Mouse (Mus musculus): ENCODE results near the gene Pgm2l1. TPM values are rescaled to one million over a fixed set of nuclear protein-coding genes. Genes with fewer than 3 reads are reported as not detected.

Pgm2l1 gene
- polyA plus RNA-seq, 1 experiment from 2014 or later: 0.96 TPM

DNA sequence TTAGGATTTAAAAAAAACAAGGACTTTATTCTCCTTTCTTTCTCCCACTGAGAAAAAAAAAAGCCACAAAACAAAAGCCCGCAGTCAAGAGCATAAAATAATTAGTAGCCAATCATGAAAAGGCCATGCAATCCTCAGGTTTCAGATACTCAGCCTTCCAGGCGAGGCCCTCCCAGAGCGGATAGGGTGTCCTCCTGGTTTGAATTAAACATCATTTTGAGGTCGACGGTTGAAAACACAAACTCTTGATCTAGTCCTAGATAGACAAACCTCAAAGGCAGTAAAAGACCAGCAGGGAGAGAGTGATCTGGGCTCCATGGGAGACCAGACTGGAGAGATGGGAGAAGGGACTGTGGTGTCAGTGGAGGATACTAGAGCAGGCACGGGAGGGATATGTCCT is 22.3 kb upstream of the Pgm2l1 start:
- 74% methylated on average over 6 of the region's 6 CpGs for WGBS (ENCODE audit: insufficient replicate concordance)
- no peaks in the 10 kb centered on the region for H3K9me3 ChIP-seq (ENCODE audit: low read length)
- no peaks in the 10 kb centered on the region for H3K36me3 ChIP-seq (replicated peaks; ENCODE audit: insufficient read depth, low read length)
- no peak for DNase-seq
- TF ChIP-seq CTCF (IDR thresholded peaks at IDR 0.05; ENCODE audit: low read depth) (no peak), EP300 (IDR thresholded peaks at IDR 0.05; ENCODE audit: low read depth) (no peak)
- H3K27ac ChIP-seq (ENCODE audit: low read depth): no peak overlapping the region
- H3K27me3 ChIP-seq (ENCODE audit: insufficient read depth, low read length): no peaks in the 10 kb centered on the region
- no peak for ATAC-seq
- H3K9ac ChIP-seq (replicated peaks): no peak overlapping the region
- peaks cover 11% of the 10 kb centered on the region; the same call in 1 of the 2 replicates for H3K4me1 ChIP-seq (ENCODE audit: insufficient read depth)
- H3K4me2 ChIP-seq (ENCODE audit: low read depth, low read length): no peak overlapping the region
- no peak overlapping the region for H3K4me3 ChIP-seq (ENCODE audit: low read depth, low read length)

DNA sequence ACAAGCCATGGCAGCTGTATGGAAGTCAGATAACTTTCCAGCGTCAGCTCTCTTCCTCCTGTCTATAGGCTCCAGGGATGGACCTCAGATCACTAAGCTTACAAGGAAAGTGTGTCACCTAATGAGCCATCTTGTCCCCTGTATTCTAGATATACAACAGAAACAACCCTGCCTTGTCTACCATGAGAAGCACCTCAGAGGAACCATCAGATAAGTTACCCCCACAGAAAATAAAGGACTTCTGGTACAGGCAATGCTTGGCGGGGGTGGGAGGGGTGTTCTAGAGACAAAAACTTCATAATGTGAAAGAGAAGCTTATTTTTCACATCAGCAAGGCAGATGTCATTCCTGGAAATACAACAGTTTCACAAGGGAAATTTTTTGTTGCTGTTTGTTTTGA is 21.1 kb upstream of the Pgm2l1 start:
- Histone ChIP-seq H3K4me3 (ENCODE audit: low read depth, low read length) (no peak overlapping the region), H3K4me2 (ENCODE audit: low read depth, low read length) (no peak overlapping the region), H3K9me3 (ENCODE audit: low read length) (no peaks in the 10 kb centered on the region), H3K4me1 (ENCODE audit: insufficient read depth) (peaks cover 11% of the 10 kb centered on the region; the same call in 1 of the 2 replicates), H3K9ac (replicated peaks) (no peak overlapping the region), H3K27me3 (ENCODE audit: insufficient read depth, low read length) (no peaks in the 10 kb centered on the region), H3K27ac (ENCODE audit: low read depth) (no peak overlapping the region), H3K36me3 (replicated peaks; ENCODE audit: insufficient read depth, low read length) (no peaks in the 10 kb centered on the region)
- DNase-seq: no peak
- ATAC-seq: no peak
- TF ChIP-seq EP300 (IDR thresholded peaks at IDR 0.05; ENCODE audit: low read depth) (no peak), CTCF (IDR thresholded peaks at IDR 0.05; ENCODE audit: low read depth) (no peak)
- WGBS (ENCODE audit: insufficient replicate concordance): 76% methylated on average over 2 of the region's 2 CpGs

DNA sequence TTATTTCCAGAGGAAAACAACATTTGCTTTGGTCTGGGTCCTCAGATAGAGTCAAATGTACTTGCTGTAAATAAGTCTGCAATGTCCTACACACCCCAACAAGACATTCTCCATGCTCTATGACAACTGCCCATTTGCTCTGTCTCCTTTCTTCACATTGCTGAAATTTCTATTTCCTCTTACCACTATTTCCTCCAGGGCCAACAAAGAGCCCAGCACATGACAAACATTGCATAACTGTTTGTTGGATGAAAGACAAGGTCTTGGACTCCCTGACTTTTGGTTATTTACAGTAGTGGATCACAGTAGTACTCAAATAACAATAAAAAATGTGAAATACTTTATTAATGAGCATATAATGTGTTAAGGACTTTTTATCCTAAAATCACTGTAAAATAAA is 19.3 kb upstream of the Pgm2l1 start:
- H3K27ac ChIP-seq (ENCODE audit: low read depth): no peak overlapping the region
- H3K4me2 ChIP-seq (ENCODE audit: low read depth, low read length): no peak overlapping the region
- H3K36me3 ChIP-seq (replicated peaks; ENCODE audit: insufficient read depth, low read length): no peaks in the 10 kb centered on the region
- no peak for DNase-seq
- H3K9me3 ChIP-seq (ENCODE audit: low read length): no peaks in the 10 kb centered on the region
- TF ChIP-seq CTCF (IDR thresholded peaks at IDR 0.05; ENCODE audit: low read depth) (no peak), EP300 (IDR thresholded peaks at IDR 0.05; ENCODE audit: low read depth) (no peak)
- H3K9ac ChIP-seq (replicated peaks): no peak overlapping the region
- H3K27me3 ChIP-seq (ENCODE audit: insufficient read depth, low read length): no peaks in the 10 kb centered on the region
- H3K4me1 ChIP-seq (ENCODE audit: insufficient read depth): peaks cover 11% of the 10 kb centered on the region; the same call in 1 of the 2 replicates
- no peak overlapping the region for H3K4me3 ChIP-seq (ENCODE audit: low read depth, low read length)
- no peak for ATAC-seq

DNA sequence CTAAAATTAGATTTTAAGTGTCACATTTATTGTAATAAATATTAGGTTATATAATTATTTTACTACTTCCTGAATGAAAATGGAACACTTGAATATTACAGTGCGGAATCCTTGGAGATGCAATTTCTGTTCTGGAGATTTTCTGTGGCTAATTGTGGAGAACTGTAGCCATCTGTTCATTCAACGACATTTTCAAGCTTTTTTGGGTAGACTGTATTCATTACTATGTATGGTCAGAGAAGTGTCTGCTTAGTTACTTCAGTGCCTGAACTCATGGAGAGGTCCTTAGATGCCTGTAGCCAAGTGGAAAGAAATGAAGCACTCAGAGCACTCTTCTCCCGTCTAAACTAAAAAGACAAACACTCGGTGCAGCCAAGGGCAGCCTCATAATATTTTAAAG is 12.9 kb upstream of the Pgm2l1 start:
- Histone ChIP-seq H3K27ac (ENCODE audit: low read depth) (no peak overlapping the region), H3K9me3 (ENCODE audit: low read length) (no peaks in the 10 kb centered on the region), H3K36me3 (replicated peaks; ENCODE audit: insufficient read depth, low read length) (no peaks in the 10 kb centered on the region), H3K4me2 (ENCODE audit: low read depth, low read length) (no peak overlapping the region), H3K9ac (replicated peaks) (no peak overlapping the region), H3K4me3 (ENCODE audit: low read depth, low read length) (no peak overlapping the region), H3K4me1 (ENCODE audit: insufficient read depth) (peaks cover 3% of the 10 kb centered on the region; the same call in 1 of the 2 replicates), H3K27me3 (ENCODE audit: insufficient read depth, low read length) (no peaks in the 10 kb centered on the region)
- no peak for DNase-seq
- TF ChIP-seq CTCF (IDR thresholded peaks at IDR 0.05; ENCODE audit: low read depth): no peak
- no peak for TF ChIP-seq EP300 (IDR thresholded peaks at IDR 0.05; ENCODE audit: low read depth)
- no peak for ATAC-seq
- WGBS (ENCODE audit: insufficient replicate concordance): 80% methylated on average over 4 of the region's 4 CpGs

DNA sequence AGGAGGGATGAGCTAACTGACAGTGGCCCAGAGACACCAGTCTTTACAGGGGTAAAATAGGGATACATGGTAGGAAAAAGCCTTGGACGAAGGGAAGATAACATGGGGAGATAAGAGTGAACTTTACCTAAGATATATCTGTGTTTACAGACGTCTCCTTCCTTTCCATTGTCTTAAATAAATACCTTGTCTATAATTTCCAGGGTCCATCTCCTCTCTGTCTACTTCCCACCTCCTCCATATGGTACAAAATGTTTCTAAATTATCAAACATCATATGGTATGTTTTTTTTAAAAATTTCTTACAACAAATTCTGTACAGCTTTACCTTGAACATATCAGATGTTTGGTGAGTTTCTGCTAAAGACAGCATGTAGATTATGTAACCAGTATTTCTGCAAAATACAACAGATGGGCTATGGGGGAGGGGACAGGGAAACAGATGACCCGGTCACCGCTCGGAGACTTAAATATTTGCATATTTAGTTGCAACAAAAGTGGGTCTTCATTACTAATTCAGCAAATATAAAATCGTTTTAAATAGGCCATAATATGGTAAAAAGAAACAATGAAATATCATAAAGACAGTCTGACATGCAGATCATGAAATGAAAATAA is 12.0 kb upstream of the Pgm2l1 start:
- Histone ChIP-seq H3K4me2 (ENCODE audit: low read depth, low read length) (no peak overlapping the region), H3K9me3 (ENCODE audit: low read length) (no peaks in the 10 kb centered on the region), H3K4me1 (ENCODE audit: insufficient read depth) (peaks cover 3% of the 10 kb centered on the region; the same call in 1 of the 2 replicates), H3K27ac (ENCODE audit: low read depth) (no peak overlapping the region), H3K36me3 (replicated peaks; ENCODE audit: insufficient read depth, low read length) (no peaks in the 10 kb centered on the region), H3K9ac (replicated peaks) (no peak overlapping the region), H3K4me3 (ENCODE audit: low read depth, low read length) (no peak overlapping the region), H3K27me3 (ENCODE audit: insufficient read depth, low read length) (no peaks in the 10 kb centered on the region)
- TF ChIP-seq EP300 (IDR thresholded peaks at IDR 0.05; ENCODE audit: low read depth) (no peak), CTCF (IDR thresholded peaks at IDR 0.05; ENCODE audit: low read depth) (no peak)
- no peak for DNase-seq
- ATAC-seq: no peak
- 38% methylated on average over 6 of the region's 6 CpGs for WGBS (ENCODE audit: insufficient replicate concordance)

DNA sequence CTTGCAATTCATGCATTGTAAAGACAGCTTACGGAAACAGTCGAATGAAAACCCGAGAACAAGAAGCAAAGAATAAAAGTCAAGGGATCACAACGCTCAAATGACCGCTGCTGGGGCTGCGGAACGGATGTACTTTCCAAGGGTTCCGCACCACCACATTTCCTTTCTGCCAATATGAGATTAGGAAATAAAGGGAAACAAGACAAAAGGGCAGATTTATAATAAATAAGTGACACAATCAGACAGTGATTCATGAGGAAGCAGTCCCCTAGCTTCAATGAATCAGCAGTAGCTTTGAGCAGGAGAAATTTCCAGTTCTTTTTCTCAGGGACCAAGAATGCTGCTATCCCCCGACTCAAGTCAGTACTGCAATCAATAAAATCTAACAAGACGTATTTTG is 11.2 kb upstream of the Pgm2l1 start:
- H3K4me1 ChIP-seq (ENCODE audit: insufficient read depth): peaks cover 3% of the 10 kb centered on the region; the same call in 1 of the 2 replicates
- DNase-seq (no peak), ATAC-seq (no peak)

More for the DNA sequence above, 11.2 kb upstream of the Pgm2l1 start:
- H3K4me3 ChIP-seq (ENCODE audit: low read depth, low read length): no peak overlapping the region
- no peak overlapping the region for H3K4me2 ChIP-seq (ENCODE audit: low read depth, low read length)
- no peaks in the 10 kb centered on the region for H3K36me3 ChIP-seq (replicated peaks; ENCODE audit: insufficient read depth, low read length)
- TF ChIP-seq CTCF (IDR thresholded peaks at IDR 0.05; ENCODE audit: low read depth) (no peak), EP300 (IDR thresholded peaks at IDR 0.05; ENCODE audit: low read depth) (no peak)
- no peaks in the 10 kb centered on the region for H3K27me3 ChIP-seq (ENCODE audit: insufficient read depth, low read length)
- H3K9ac ChIP-seq (replicated peaks): no peak overlapping the region
- WGBS (ENCODE audit: insufficient replicate concordance): 38% methylated on average over 10 of the region's 10 CpGs
- H3K9me3 ChIP-seq (ENCODE audit: low read length): no peaks in the 10 kb centered on the region
- H3K27ac ChIP-seq (ENCODE audit: low read depth): no peak overlapping the region
